Mouse (Mus musculus) intestine, embryonic 16.5 days (tissue): ENCODE results near the gene Ryr1. TPM values are rescaled to one million over a fixed set of nuclear protein-coding genes. Genes with fewer than 3 reads are reported as not detected.

Source experiments
- ATAC-seq: fragments of 200-750 bp; cut with Nextera tagmentation; 2 replicates; pipeline ENCODE4 v1.8.0; 2017; ENCODE audit warnings: moderate TSS enrichment, moderate library complexity
- H3K27ac ChIP-seq: fragments of 300-500 bp; sonication (generic); 2 replicates; pipeline ENCODE4 v1.5.1; 2014; ENCODE audit warnings: mild to moderate bottlenecking, low read length
- H3K27me3 ChIP-seq: fragments of 300-500 bp; sonication (generic); replicated peaks from 2 replicates; pipeline ENCODE4 v1.6.1; 2014; ENCODE audit warnings: low read length, control low read depth, mixed read lengths; ENCODE audit not compliant: control insufficient read depth, insufficient read depth
- H3K36me3 ChIP-seq: fragments of 300-500 bp; sonication (generic); 2 replicates; pipeline ENCODE4 v1.6.1; 2014; ENCODE audit warnings: low read length, control low read depth; ENCODE audit not compliant: control insufficient read depth, insufficient read depth
- H3K4me1 ChIP-seq: fragments of 300-500 bp; sonication (generic); 2 replicates; pipeline ENCODE4 v1.6.1; 2014; ENCODE audit warnings: low read length, control low read depth, mixed read lengths; ENCODE audit not compliant: control insufficient read depth, insufficient read depth
- H3K4me2 ChIP-seq: fragments of 300-500 bp; sonication (generic); 2 replicates; pipeline ENCODE4 v1.6.1; 2014; ENCODE audit warnings: low read depth, low read length, control low read depth
- H3K4me3 ChIP-seq: fragments of 300-500 bp; sonication (generic); 2 replicates; pipeline ENCODE4 v1.5.1; 2014; ENCODE audit warnings: mild to moderate bottlenecking, low read length
- H3K9ac ChIP-seq: fragments of 300-500 bp; sonication (generic); 2 replicates; pipeline ENCODE4 v1.6.1; 2014; ENCODE audit warnings: low read depth, low read length
- H3K9me3 ChIP-seq: fragments of 300-500 bp; sonication (generic); 2 replicates; pipeline ENCODE4 v1.6.1; 2016; ENCODE audit warnings: low read length, control low read depth; ENCODE audit not compliant: control insufficient read depth
- WGBS: fragments of 180-500 bp; shearing (Covaris S2); extraction: QIAGEN DNeasy Blood & Tissue Kit; methylation state at CpG from one replicate; pipeline ENCODE4 v1.1.7; 2014; 5-methylcytosine and 5-hydroxymethylcytosine counted together
- microRNA counts: library from miRNA; unstranded; fragments of <30 nt; microRNA quantifications from one replicate; lab custom pipeline; 2016
- microRNA-seq: library from miRNA; unstranded; fragments of <30 nt; microRNA quantifications from one replicate; pipeline ENCODE4, GENCODE M21; 2016
- polyA plus RNA-seq: library from polyadenylated mRNA; unstranded; fragments of >200 nt; fragmentation: Nextera tagmentation; extraction: Ambion mirVana; gene quantifications from 2 replicates; pipeline ENCODE4 v1.2.1, GENCODE M21; 2015

The Ryr1 gene
- polyA plus RNA-seq, 1 experiment from 2014 or later: 0.66 TPM

GRCm38 (mm10) chr7:28957286-28957685 is 167.7 kb downstream of the Ryr1 start:
- ATAC-seq: no peak
- no peaks in the 10 kb centered on the region for H3K27me3 ChIP-seq
- H3K9ac ChIP-seq: no peak overlapping the region
- H3K27ac ChIP-seq: 0 out of 2 replicates have a peak overlapping the region, but pooled peaks have one; percentile 19
- 57% methylated on average over 6 of the region's 6 CpGs for WGBS
- H3K9me3 ChIP-seq: no peaks in the 10 kb centered on the region
- H3K4me1 ChIP-seq: peaks cover 61% of the 10 kb centered on the region
- H3K4me2 ChIP-seq: 0 out of 2 replicates have a peak overlapping the region, but pooled peaks have one; percentile 1
- no peaks in the 10 kb centered on the region for H3K36me3 ChIP-seq
- H3K4me3 ChIP-seq: no peak overlapping the region

- Histone ChIP-seq H3K27me3 (no peaks in the 10 kb centered on the region), H3K9me3 (no peaks in the 10 kb centered on the region), H3K4me1 (peaks cover 72% of the 10 kb centered on the region), H3K9ac (no peak overlapping the region), H3K27ac (no peak overlapping the region), H3K4me2 (no peak overlapping the region), H3K36me3 (no peaks in the 10 kb centered on the region), H3K4me3 (no peak overlapping the region)
- 81% methylated on average over 1 of the region's 1 CpGs for WGBS
- no peak for ATAC-seq
Observed at GRCm38 (mm10) chr7:28956270-28956669, 168.7 kb downstream of the Ryr1 start.

GRCm38 (mm10) chr7:28955295-28955897 is 169.6 kb downstream of the Ryr1 start:
- H3K27ac ChIP-seq: peak overlapping the region; percentile 43; the same call in 1 of the 2 replicates
- 45% methylated on average over 5 of the region's 5 CpGs for WGBS
- H3K4me3 ChIP-seq: no peak overlapping the region
- H3K4me2 ChIP-seq: no peak overlapping the region
- H3K27me3 ChIP-seq: no peaks in the 10 kb centered on the region
- no peak for ATAC-seq
- H3K4me1 ChIP-seq: peaks cover 78% of the 10 kb centered on the region
- no peaks in the 10 kb centered on the region for H3K36me3 ChIP-seq
- H3K9me3 ChIP-seq: no peaks in the 10 kb centered on the region
- H3K9ac ChIP-seq: no peak overlapping the region; the same call in 1 of the 2 replicates

- no peak overlapping the region for H3K27ac ChIP-seq
- no peak for ATAC-seq
- H3K9ac ChIP-seq: no peak overlapping the region
- no peaks in the 10 kb centered on the region for H3K36me3 ChIP-seq
- H3K4me2 ChIP-seq: no peak overlapping the region
- H3K4me3 ChIP-seq: no peak overlapping the region
- H3K9me3 ChIP-seq: no peaks in the 10 kb centered on the region
- H3K4me1 ChIP-seq: peaks cover 79% of the 10 kb centered on the region
- no peaks in the 10 kb centered on the region for H3K27me3 ChIP-seq
- WGBS: 75% methylated on average over 4 of the region's 4 CpGs
Observed at GRCm38 (mm10) chr7:28954773-28955172, 170.2 kb downstream of the Ryr1 start.

- Histone ChIP-seq H3K9ac (peak overlapping the region; percentile 57), H3K36me3 (peaks cover 3% of the 10 kb centered on the region; the same call in 1 of the 2 replicates), H3K9me3 (no peaks in the 10 kb centered on the region), H3K27me3 (no peaks in the 10 kb centered on the region), H3K4me2 (no peak overlapping the region), H3K27ac (peak overlapping the region; percentile 81), H3K4me3 (no peak overlapping the region), H3K4me1 (peaks cover 83% of the 10 kb centered on the region)
- ATAC-seq: no peak
- WGBS: 17% methylated on average over 2 of the region's 2 CpGs
Observed at GRCm38 (mm10) chr7:28953476-28954376, 171.3 kb downstream of the Ryr1 start.

MicroRNAs encoded within 50 kb of the gene (microRNA counts, 519-probe panel; counts per million panel counts)
- microRNA mmu-miR-1963 (lab: Ali Mortazavi, UCI): 1,915 counts per million, percentile 39 among the panel's probes with 10 or more counts

Small RNA genes lying within 50 kb of the gene (microRNA-seq; reads per million reads assigned to microRNA genes)
- gene Gm44408 (not detected), gene Mir1963 (not detected)

Other genes starting within 250 kb of the Ryr1 start
- 0.29 and 0.39 TPM in 2 replicates for gene Capn12, start 243.8 kb downstream of the Ryr1 start, polyA plus RNA-seq
- gene Actn4, start 162.8 kb downstream of the Ryr1 start, polyA plus RNA-seq: 402 and 447 TPM in 2 replicates
- gene Eif3k, start 143.3 kb downstream of the Ryr1 start, polyA plus RNA-seq: 355 and 362 TPM in 2 replicates
- 6.9 and 7.3 TPM in 2 replicates for gene Map4k1, start 143.1 kb downstream of the Ryr1 start, polyA plus RNA-seq
- 0.43 and 0.59 TPM in 2 replicates for gene Rasgrp4, start 9.7 kb upstream of the Ryr1 start, polyA plus RNA-seq
- 52.5 and 56.8 TPM in 2 replicates for gene Fam98c, start 31.1 kb upstream of the Ryr1 start, polyA plus RNA-seq
- 0.48 and 0.82 TPM in 2 replicates for gene Ggn, start 45.0 kb upstream of the Ryr1 start, polyA plus RNA-seq
- 1.1 and 1.7 TPM in 2 replicates for gene Spred3, start 45.2 kb upstream of the Ryr1 start, polyA plus RNA-seq
- gene Psmd8, start 55.5 kb upstream of the Ryr1 start, polyA plus RNA-seq: 228 and 241 TPM in 2 replicates
- gene Catsperg1, start 88.9 kb upstream of the Ryr1 start, polyA plus RNA-seq: 0.42 and 0.92 TPM in 2 replicates
- 2.5 TPM in 2 replicates for gene Kcnk6, start 107.3 kb upstream of the Ryr1 start, polyA plus RNA-seq
- gene Yif1b, start 113.2 kb upstream of the Ryr1 start, polyA plus RNA-seq: 83.1 and 83.7 TPM in 2 replicates
- gene 2200002D01Rik, start 123.3 kb upstream of the Ryr1 start, polyA plus RNA-seq: 261 and 264 TPM in 2 replicates
- 626 and 672 TPM in 2 replicates for gene Spint2, start 156.7 kb upstream of the Ryr1 start, polyA plus RNA-seq
- 40.8 and 45.2 TPM in 2 replicates for gene Ppp1r14a, start 164.1 kb upstream of the Ryr1 start, polyA plus RNA-seq
- gene Dpf1, start 178.8 kb upstream of the Ryr1 start, polyA plus RNA-seq: 6.2 and 6.8 TPM in 2 replicates